Mouse (Mus musculus): ENCODE results near the gene Hrk. TPM values are rescaled to one million over a fixed set of nuclear protein-coding genes. Genes with fewer than 3 reads are reported as not detected.

Hrk gene
- under 1 TPM; 0.56 to 0.88 TPM for total RNA-seq (2021)

DNA sequence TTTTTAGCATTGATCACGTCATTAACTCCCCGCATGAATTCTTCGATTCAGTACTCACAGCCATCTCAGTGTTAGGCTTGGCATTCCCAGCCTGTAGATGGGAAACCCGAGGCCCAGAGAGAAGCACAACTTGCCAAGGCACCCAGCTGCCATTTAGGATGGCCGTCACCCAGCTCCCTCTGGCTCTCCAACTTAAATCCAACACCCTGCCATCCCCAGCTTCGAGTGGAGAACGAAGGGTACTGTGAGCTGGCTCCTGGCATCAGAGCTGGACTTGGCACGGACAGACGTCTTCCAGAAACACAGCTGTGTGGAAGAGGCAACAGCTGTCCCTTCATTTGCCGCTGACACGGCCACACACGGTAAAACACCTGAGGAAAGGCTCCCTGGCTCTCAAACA is at the start of gene Hrk:
TSS of gene Hrk (plus strand) at position 68 of the 400 bp plus-strand sequence.
- intact Hi-C loops (cut with DNase I): loop anchor here (10.0 kb wide), 1 partner anchor 160 kb away; no protein-coding TSS in a partner anchor
- no peak for DNase-seq (ENCODE audit: low spot score)

DNA sequence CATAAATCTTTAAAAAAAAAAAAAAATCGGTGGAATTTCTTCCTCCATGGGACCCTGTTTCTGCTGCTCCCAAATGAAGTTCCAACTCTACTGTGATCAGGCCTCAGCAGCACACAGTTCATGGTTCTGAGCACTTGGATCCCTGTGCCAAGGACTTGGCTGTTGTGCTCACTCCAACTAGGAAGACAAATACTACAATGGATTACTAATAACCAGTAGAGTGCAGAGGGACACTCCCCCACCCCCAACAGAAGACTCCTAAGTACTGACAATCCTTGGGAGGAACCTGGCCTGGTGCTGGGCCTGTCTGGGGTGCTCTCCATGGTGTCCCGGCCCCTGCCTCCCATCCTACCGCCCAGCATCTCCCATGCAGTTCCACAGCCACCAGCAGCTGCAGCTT is 46.1 kb upstream of the Hrk start:
- intact Hi-C loops (cut with DNase I): no loop called here
- no peak for DNase-seq (ENCODE audit: low spot score)

DNA sequence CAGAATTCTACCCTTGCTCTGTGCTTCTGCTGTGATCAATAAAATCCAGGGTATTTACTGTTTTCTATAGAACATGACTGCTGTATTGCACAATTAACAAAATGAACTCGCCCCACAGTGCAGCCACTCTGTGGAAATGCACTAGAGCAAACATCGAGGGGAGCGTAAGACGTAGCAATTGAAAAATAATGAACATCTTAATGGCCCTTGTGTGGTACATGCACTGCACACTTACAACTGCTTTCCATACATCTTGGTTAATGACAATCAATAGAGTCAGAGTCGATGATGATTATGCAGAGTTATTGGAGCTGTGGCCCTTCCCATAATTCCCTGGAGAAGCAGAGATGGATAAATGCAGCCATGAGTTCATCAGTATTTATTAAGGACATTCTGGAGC is 45.5 kb upstream of the Hrk start:
- no peak for DNase-seq (ENCODE audit: low spot score)
- intact Hi-C loops (cut with DNase I): no loop called here

DNA sequence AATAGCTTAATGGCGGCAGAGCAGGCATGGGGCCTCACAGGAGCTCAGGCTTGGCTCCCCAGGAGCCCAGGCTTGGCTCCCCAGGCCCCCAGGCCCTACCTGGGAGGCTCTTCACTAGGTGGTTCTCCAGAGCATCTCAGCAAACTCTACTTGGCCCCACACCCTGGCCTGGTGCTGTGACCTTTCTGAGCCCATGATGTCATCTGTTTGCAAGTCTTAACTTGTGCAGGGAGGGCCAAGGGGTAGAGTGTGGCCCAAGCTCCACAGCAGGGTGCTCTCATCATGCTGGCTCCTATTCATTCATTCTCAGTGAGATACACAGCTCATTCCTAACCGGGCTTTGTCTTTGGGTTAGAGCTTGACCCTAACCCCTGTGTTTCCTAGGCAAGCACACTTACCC is 43.8 kb upstream of the Hrk start:
- intact Hi-C loops (cut with DNase I): no loop called here
- no peak for DNase-seq (ENCODE audit: low spot score)

DNA sequence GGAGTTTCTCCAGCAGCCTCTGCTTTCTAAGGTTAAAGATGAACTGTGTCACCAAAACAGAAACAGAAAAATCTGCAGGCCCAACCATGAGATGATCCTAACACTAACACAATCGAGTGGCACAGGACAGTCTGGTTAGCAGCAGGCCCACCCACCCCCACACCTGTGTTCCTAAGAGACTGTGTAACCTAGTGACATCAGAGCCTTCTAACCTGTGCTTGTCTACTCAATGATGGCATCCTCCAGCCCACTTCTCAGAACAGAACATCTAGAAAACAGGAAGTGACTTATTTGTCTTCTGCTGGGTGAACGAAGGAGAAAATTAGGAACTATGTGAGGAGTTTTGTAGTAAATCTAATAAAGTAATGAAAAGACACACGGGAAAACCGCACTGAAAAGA is 42.5 kb upstream of the Hrk start:
- intact Hi-C loops (cut with DNase I): no loop called here
- no peak for DNase-seq (ENCODE audit: low spot score)

DNA sequence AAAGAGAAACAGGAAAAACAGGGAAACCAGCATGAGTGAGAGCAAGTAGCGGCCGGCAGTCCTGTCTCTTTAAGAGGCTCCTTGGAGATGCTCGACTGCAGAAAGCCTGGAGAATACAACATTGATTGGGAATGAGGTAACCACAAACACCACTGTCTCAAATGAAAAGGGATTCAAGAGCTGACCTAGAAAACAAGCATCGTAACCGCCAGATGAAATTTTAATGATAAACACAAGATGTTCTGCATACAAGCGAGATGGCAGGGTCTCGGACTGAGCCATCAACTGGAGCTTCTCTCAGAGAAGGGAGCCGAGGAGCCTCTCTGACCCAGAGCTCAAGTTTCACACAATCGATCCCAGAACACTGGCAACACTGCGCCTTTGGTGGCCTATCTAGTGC is 41.4 kb upstream of the Hrk start:
- DNase-seq (ENCODE audit: low spot score): no peak
- intact Hi-C loops (cut with DNase I): no loop called here

DNA sequence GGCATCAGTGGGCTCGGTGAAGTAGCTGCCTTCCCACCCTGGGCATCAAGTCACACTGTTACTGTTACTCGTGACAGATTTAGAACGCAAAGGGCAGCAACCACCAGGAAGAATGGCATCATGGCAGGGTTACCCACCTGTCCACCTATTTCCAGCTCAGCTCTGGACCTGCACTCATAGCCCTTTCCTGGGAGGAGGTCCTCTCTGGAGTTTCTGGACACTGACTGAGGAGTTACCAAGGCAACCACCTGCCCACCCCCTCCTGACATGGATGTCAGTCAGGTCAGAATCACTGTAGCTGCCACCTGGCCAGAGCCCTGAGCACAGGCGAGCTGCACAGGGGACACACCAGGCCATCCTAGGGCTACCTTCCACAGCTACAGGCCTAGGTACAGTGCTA is 37.8 kb upstream of the Hrk start:
- no peak for DNase-seq (ENCODE audit: low spot score)
- intact Hi-C loops (cut with DNase I): no loop called here

DNA sequence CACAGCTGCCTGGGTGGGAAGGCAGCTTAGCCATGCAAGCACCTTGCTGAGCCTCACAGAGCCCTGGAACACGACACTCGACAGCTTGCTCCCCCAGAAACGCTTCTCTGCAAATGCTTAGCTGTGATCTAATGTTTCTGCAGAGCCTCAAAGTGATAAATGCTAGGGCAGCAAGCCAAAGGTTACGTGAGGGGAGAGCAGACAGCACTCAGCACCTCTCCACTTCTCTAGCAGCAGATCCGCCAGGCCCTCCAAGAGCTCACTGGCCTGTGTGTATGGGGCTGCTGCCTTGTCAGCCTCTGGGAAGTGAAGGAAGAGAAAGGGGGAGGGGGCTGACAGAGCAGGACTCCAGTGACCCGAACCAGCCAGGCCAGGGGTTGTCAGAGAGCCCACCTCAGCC is 36.2 kb upstream of the Hrk start:
- intact Hi-C loops (cut with DNase I): no loop called here

DNA sequence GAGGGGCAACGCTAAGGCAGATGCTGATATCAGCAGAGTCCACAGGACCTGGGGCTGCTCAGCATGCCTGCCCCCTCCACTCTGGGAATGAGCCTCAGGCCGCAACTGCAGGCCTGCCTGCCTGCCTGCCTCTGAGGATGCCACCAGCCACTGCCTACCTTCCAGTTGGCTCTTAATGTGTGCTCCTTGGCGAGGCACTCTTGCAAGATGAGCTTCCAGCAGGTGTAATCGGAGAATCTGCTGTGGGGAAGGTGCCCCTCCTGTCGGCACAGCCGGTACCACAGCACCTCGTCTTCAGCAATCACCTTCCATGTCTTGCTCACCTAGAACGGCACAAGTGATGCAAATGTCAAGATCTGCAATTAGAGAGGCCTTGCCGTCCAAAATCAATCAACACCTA is 35.8 kb upstream of the Hrk start:
- intact Hi-C loops (cut with DNase I): no loop called here
- DNase-seq (ENCODE audit: low spot score): no peak

More for the DNA sequence above, 36.2 kb upstream of the Hrk start:
- DNase-seq (ENCODE audit: low spot score): no peak

DNA sequence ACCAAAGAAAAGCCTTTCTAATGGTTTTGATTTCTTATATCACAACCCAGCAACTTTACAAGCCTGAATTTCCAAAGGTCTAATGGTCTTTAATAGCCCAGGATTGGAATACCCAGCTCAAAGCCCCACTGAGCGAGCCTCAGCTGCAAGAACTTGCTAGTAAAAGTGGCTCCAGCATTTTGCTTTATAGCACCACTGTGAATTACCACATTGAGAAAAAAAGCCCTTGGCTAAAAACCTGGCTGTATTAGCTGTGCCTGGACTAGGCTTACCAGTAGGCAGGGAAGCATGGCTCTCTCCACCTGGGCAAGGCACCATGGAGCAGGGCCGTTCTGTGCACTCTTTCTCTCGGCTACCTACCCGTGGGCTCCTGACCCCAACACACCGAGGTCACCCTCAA is 28.1 kb upstream of the Hrk start:
- intact Hi-C loops (cut with DNase I): no loop called here
- DNase-seq (ENCODE audit: low spot score): no peak

DNA sequence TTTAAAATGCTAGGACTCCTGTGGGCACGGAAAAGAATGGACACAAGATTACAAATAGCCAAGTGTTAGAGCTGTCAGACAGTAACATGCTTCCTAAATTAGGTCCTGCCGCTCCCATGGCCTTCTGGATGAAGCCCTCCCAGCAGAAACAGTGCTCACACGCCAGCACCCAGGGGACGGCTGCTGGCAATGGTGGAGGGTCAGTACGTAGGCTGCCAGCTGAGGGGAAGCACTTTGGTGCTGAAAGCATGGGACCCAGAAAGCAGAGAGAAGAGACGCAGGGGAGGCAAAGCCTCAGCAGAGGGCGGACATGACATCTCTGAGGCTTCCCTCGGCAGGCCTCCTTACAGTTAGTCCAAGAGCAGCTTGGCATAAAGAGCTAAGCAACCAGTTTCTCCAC is 24.8 kb upstream of the Hrk start:
- DNase-seq (ENCODE audit: low spot score): no peak
- intact Hi-C loops (cut with DNase I): no loop called here

DNA sequence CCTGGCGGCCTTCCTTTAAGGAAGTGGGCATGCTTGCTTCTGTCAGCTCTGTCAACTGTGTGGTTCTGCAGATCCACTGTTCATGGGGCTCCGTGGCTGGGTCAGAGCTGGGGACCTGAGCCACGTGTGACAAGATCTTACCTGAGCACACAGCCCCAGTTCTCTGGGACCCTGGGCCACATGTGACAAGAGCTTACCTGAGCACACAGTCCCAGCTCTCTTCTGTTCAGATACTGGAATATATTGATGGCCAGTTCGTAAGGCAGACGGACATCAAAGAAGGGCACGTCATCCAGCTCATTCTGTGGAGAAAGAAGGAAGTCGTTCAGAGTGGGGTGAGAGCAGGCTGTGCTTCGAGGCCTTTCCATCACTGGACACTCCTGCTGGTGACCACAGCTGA is 22.0 kb upstream of the Hrk start:
- no peak for DNase-seq (ENCODE audit: low spot score)
- intact Hi-C loops (cut with DNase I): no loop called here

DNA sequence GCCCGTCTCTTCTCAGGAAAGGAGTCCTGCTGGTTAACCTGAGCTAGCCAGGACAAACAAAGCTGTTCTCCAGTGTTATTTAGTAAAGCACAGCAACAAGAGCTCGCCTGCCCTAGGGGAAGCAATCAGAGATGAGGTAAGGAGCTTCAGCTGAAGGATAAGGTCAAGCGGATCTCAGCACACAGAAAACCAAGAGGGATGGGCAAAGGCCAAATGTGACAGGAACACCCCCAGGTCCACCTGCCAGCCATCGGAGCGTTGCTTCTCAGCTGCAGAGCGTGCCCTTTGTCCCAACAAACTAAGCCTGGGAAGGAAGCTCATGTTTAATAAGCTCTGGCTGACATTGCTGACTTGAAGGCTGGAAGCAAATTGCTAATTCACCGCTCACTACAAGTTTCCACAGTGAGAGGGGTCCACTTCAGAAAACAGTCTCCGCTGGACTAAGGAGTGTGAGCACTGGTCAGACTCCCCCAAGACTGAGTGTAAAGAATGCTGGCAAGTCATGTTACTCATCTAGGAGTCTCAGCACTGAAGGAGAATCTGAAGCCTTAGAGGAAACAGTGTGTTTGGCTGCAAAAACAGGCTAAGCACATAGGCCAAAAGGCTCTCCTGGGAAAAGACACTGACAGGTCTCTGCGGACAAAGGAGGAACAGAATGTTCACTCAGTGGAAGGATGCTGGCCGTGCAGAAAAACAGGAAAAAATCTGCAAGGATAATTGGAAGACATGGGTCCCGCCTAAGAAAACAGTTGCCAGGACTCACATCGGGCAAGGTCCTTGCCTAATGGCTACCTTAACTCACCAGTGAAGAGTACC is 21.0 kb upstream of the Hrk start:
- DNase-seq (ENCODE audit: low spot score): peak; percentile 70
- intact Hi-C loops (cut with DNase I): no loop called here

DNA sequence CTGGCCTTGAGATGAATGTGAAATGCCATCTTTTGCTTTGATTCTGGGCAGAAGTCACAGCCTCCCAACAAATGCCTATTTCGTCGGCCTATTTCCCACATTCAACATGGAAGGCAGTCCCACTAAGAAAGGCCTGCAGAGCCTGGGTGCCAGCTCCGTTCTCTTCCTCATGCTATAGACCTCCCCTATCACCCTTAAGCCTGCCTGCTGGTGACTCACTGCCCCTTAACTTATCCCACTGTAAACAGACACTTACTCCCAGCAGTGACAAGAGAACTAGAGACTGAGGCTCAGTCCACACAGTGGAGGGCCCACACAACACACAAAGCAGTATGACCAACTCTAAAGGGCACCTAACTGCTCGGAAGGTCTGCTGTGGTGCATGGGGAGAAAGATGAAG is 20.1 kb upstream of the Hrk start:
- intact Hi-C loops (cut with DNase I): no loop called here

DNA sequence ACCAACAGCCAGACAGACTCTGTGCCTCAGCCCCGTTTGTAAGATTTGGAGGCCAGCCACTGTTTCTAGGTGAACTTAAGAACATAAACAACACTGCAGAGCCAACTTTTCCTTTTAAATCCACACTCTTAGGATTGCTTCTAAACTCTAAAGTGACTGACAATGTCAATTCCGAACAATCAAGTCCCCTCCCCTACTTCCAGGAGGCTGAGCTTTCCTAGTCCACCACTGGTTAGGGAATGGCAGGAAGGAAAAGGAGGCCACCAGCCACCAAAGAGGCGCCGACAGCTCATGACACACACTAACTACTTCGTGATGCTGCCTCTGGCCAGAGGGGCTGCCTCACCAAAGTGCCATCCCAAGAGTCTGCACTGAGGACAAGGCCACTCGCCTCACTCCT is 19.7 kb upstream of the Hrk start:
- intact Hi-C loops (cut with DNase I): no loop called here
- DNase-seq (ENCODE audit: low spot score): no peak

More for the DNA sequence above, 20.1 kb upstream of the Hrk start:
- DNase-seq (ENCODE audit: low spot score): no peak

DNA sequence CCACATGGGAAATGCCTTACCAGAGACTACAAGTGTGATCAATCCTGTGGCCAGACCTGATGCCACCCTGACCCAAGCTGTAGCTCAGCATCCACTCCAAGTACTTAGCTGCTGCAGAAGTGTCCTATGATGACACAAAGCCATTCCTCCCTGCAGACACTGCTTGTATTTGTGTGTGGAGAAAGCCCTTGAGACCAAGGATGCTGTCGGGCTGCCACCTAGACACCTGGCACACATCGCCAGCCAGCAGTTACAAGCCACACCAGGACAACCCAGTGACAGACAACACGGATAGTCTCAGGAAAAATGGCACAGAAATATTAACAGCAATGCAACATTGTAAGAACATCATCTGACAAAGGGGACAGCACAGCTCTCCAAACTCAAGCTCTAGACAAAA is 19.0 kb upstream of the Hrk start:
- intact Hi-C loops (cut with DNase I): no loop called here
- no peak for DNase-seq (ENCODE audit: low spot score)

DNA sequence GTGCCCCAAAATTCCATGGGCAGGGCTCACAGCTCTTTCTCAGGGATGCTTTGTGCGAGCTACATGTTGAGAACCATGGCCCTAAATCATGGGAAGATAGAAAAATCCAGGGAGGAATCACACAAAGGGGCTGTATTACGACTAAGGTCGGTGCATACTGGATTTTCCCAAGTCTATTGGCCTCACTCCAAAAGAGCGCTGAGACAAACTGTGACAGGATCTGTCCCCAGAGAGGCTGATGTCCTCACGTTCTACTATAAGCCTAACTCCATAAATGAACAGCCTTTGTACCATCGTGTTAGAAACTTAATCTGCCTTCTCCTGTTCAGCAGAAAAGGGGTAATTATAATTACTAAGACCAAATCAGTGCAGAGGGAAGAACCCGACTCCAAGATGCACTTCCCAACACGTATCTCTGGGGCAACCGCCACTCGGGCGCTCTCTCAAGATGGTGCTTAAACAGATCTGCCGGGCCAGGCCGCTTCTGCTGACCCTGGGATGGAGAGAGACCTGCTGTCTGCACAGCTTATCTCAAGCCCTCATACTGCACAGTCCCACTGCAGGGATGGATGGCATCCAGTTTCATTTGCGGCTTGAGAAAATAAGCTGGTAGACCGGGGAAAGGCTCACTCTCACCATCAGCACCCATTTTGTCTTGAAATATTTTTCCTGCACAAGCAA is 18.3 kb upstream of the Hrk start:
- intact Hi-C loops (cut with DNase I): no loop called here
- no peak for DNase-seq (ENCODE audit: low spot score)

DNA sequence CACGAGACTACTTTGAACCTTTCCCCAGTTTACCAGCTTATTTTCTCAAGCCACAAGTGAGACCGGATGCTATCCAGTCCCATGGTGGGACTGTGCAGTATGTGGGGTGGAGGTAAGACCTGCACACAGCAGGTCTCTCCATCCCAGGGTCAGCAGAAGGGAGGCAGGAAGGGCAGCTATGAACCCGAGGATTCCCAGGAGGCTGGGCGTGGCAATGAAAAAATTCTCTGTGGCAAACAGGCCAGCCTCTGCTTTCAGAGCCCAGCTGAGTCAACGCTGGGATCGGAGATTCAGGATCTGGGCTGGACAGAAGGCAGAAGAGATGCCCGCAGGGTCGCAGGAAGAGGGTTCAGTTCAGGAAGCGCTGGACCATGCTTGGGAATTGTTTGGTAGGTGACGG is 17.2 kb upstream of the Hrk start:
- intact Hi-C loops (cut with DNase I): no loop called here
- no peak for DNase-seq (ENCODE audit: low spot score)

DNA sequence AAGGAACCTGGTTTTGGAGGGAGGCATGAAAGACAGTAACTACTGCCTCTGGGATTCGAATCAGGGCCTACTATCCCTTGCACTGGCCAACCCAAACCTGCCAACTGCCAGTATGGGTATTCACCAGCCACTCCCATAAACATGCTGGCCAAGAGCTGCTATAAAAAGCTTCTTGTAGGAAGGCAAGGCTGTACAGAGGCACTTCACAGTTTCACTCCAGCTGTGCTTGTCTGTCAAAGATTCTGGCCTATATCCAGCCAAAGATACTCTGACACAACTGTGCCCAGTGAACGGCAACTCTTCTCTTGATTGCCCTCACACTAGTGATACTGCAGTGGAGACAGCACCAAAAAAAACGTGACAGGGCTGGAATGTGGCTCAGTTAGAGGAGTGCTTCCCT is 14.7 kb upstream of the Hrk start:
- intact Hi-C loops (cut with DNase I): loop anchor here (5.0 kb wide), 1 partner anchor 57 kb away; no protein-coding TSS in a partner anchor
- DNase-seq (ENCODE audit: low spot score): no peak

DNA sequence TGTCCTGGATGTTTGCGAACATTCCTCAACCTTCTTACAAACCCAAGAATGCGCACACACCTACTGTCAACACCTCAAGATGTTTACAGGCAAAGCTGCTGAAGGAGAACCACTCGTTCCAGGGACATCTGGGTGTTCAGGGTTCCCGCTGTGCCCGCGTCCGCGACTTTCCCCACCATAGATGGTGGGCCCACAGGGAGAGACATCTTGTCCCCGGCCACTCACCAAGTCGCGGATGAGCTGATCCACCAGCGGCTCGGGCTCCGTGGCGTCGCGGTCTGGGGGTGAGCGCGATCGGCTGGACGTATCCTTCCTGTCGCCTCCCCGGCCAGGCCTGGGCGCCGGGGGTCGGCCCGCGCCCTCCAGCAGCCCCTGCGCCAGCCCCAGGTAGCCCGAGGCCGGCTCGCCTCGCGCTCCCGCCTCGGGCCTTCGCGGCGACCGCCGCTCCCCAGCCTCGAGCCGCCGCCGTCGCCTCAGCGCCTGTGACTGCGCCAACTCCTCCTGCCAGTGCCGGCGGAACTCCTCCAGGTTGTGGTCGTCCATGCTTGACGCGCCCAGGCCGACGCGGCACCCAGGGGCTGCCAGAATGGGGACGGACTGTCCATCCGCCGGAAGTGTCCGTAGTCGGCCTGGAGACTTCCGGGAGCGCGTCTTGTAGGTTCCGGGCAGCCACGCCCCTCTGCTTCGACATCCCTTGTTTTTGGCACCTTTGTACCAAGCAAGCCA is 9.4 kb upstream of the Hrk start, which contains the start of gene Fbxw8:
TSS of gene Fbxw8 (minus strand) at position 626 of the 726 bp plus-strand sequence.
- DNase-seq (ENCODE audit: low spot score): peak; percentile 76
- intact Hi-C loops (cut with DNase I): loop anchor here (5.0 kb wide), 1 partner anchor 63 kb away; no protein-coding TSS in a partner anchor

DNA sequence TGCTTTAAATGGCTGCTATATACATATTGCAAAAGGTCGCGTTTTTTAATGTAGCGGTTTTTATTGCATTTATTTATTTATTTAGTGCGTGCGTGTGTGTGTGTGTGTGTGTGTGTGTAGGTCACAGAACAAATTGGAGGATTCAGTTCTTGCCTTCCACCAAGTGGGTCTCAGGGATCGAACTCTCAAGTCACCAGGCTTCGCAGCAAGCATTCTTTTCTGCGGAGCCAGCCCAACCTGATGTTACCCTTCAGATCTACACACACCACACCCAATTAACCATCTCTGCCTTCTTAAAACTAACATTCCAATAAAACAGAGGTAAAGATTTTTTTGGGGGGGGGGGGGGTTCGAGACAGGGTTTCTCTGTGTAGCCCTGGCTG is 8.9 kb upstream of the Hrk start:
- intact Hi-C loops (cut with DNase I): no loop called here
- no peak for DNase-seq (ENCODE audit: low spot score)
